Mouse (Mus musculus) testis, postnatal 10 days (tissue): Measurements from ENCODE around the gene Agk.
A peak's percentile ranks its signal among the peaks of the same experiment; 100 is the strongest.

Experiments used
- DNase-seq: peaks from one replicate; pipeline ENCODE4 v3.0.0; 2021; ENCODE audit warnings: low spot score

Agk gene

GRCm38 (mm10) chr6:40324897-40325841, at the start of gene Agk:
TSS of gene Agk (plus strand) at chr6:40325172.
- peak; percentile 82 for DNase-seq

- no peak for DNase-seq
Observed at GRCm38 (mm10) chr6:40300707-40301106, 24.3 kb upstream of the Agk start.

GRCm38 (mm10) chr6:40303379-40303778, 21.6 kb upstream of the Agk start:
- DNase-seq, result peak; percentile 71

GRCm38 (mm10) chr6:40304972-40305371, 20.0 kb upstream of the Agk start:
- DNase-seq, result no peak

- DNase-seq, result no peak
Observed at GRCm38 (mm10) chr6:40326341-40326740, 1.4 kb downstream of the Agk start.

- no peak for DNase-seq
Observed at GRCm38 (mm10) chr6:40333497-40333896, 8.5 kb downstream of the Agk start.

GRCm38 (mm10) chr6:40336735-40337731, 12.1 kb downstream of the Agk start:
- DNase-seq, result no peak

GRCm38 (mm10) chr6:40346959-40347771, 22.2 kb downstream of the Agk start:
- DNase-seq, result peak; percentile 49

GRCm38 (mm10) chr6:40347772-40348111, 22.8 kb downstream of the Agk start:
- no peak for DNase-seq

- no peak for DNase-seq
Observed at GRCm38 (mm10) chr6:40350041-40350440, 25.1 kb downstream of the Agk start.

GRCm38 (mm10) chr6:40350856-40351255, 25.9 kb downstream of the Agk start:
- DNase-seq, result no peak

- no peak for DNase-seq
Observed at GRCm38 (mm10) chr6:40353360-40353759, 28.4 kb downstream of the Agk start.

GRCm38 (mm10) chr6:40371031-40371430, 46.1 kb downstream of the Agk start:
- DNase-seq, result no peak

- DNase-seq, result no peak
Observed at GRCm38 (mm10) chr6:40380181-40380580, 55.2 kb downstream of the Agk start.

GRCm38 (mm10) chr6:40381908-40382307, 56.9 kb downstream of the Agk start:
- DNase-seq, result no peak

- DNase-seq, result no peak
Observed at GRCm38 (mm10) chr6:40385682-40386081, 60.7 kb downstream of the Agk start.

GRCm38 (mm10) chr6:40388660-40389059, 63.7 kb downstream of the Agk start:
- no peak for DNase-seq

- no peak for DNase-seq
Observed at GRCm38 (mm10) chr6:40390975-40391374, 66.0 kb downstream of the Agk start.

GRCm38 (mm10) chr6:40393213-40393612, 68.2 kb downstream of the Agk start:
- DNase-seq, result peak; percentile 83

GRCm38 (mm10) chr6:40402031-40402430, 77.1 kb downstream of the Agk start:
- DNase-seq, result no peak

GRCm38 (mm10) chr6:40403640-40404285, 78.8 kb downstream of the Agk start:
- no peak for DNase-seq
